Mouse (Mus musculus) C2C12 (cell line): Measurements from ENCODE around the gene Gxylt1.

Experiments used
- CTCF ChIP-seq: IDR thresholded peaks from one replicate; pipeline ENCODE4 v1.5.1; 2011; ENCODE audit not compliant: control insufficient read depth, insufficient read depth, insufficient read length
- USF1 ChIP-seq: IDR thresholded peaks from one replicate; pipeline ENCODE4 v1.6.1; 2011; ENCODE audit warnings: low read depth, mild to moderate bottlenecking, control low read depth, moderate library complexity

- no peak for TF ChIP-seq CTCF
- no peak for TF ChIP-seq USF1
Measured at GRCm38 (mm10) chr15:93287628-93288027, 12.6 kb upstream of the Gxylt1 start.
